Mouse (Mus musculus) small intestine, adult 2 months (tissue): ENCODE measurements around the gene Gm43518.

Experiments used
- CTCF ChIP-seq: fragments of 200-500 bp; IDR thresholded peaks from 2 replicates; pipeline ENCODE4 v1.5.1; 2012; ENCODE audit warnings: low read depth, mild to moderate bottlenecking, control low read depth, inconsistent platforms, low read length, moderate library complexity, mixed read lengths; ENCODE audit not compliant: insufficient replicate concordance, insufficient read length; ENCODE audit errors: extremely low read depth
- POLR2A ChIP-seq: fragments of 200-500 bp; IDR thresholded peaks from 2 replicates; pipeline ENCODE4 v1.6.1; 2012; ENCODE audit warnings: low read depth, mild to moderate bottlenecking, control low read depth, inconsistent platforms, low read length, moderate library complexity

GRCm38 (mm10) chr5:123968468-123968867 lies 41.2 kb downstream of the Gm43518 start:
- TF ChIP-seq CTCF (no peak), POLR2A (no peak)
